Mouse (Mus musculus) lung, adult 2 months (tissue): ENCODE measurements at regions not wholly inside any gene's neighbourhood (a gene's known extent, or its start where the extent isn't known, plus 50 kb on each side); places are given as distances from the start of the nearest gene placed in this dataset.

Experiments
- CTCF ChIP-seq: fragments of 200-500 bp; IDR thresholded peaks from 2 replicates; pipeline ENCODE4 v1.5.1; 2011; ENCODE audit warnings: mild to moderate bottlenecking, low read length, control low read depth; ENCODE audit not compliant: insufficient read depth
- POLR2A ChIP-seq: fragments of 200-500 bp; IDR thresholded peaks from 2 replicates; pipeline ENCODE4 v1.6.1; 2011; ENCODE audit warnings: low read depth, mild to moderate bottlenecking, control low read depth, low read length, borderline replicate concordance; ENCODE audit errors: extremely low read depth

DNA sequence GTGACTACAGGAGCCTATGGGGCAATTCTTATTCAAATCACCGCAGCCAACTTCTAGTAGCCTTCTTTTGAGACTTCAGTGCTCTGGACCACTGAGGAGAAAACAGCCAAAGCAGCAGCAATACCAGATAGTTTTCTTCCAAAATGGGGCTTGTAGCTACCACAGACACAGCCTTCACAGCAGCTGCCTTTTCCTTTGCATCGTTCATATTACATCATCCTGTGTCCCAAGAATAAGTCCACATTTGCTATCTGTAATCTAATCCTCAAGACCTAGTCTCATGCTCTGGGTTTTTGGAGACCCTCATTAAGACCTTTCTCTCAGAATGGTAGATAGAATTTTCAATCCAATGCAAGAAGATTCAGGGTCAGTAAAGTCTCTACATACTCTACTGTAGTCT, 258.2 kb upstream of the Rbms1 start:
- no peak for TF ChIP-seq POLR2A
- TF ChIP-seq CTCF, result no peak
